Mouse (Mus musculus) forebrain, embryonic 15.5 days (tissue): ENCODE data around the gene Olfr15. TPM values are rescaled to one million over a fixed set of nuclear protein-coding genes. Genes with fewer than 3 reads are reported as not detected.
A peak's percentile ranks its signal among the peaks of the same experiment; 100 is the strongest.
"Not testable (repeated sequence)": the region's sequence is repeated elsewhere in the genome, so short reads cannot be mapped to it uniquely, and the experiment has no call there.

Experiments used
- ATAC-seq: fragments of 200-750 bp; cut with Nextera tagmentation; replicated peaks from 2 replicates; pipeline ENCODE4 v1.8.0; 2017; ENCODE audit warnings: mild to moderate bottlenecking, moderate TSS enrichment, moderate library complexity
- H3K27ac ChIP-seq: fragments of 300-500 bp; sonication (generic); replicated peaks from 2 replicates; pipeline ENCODE4 v1.5.1; 2015; ENCODE audit warnings: mild to moderate bottlenecking, inconsistent platforms
- H3K27me3 ChIP-seq: fragments of 300-500 bp; sonication (generic); 2 replicates; pipeline ENCODE4 v1.6.1; 2015; ENCODE audit warnings: inconsistent platforms
- H3K36me3 ChIP-seq: fragments of 300-500 bp; sonication (generic); 2 replicates; pipeline ENCODE4 v1.6.1; 2015; ENCODE audit warnings: mild to moderate bottlenecking, inconsistent platforms
- H3K4me1 ChIP-seq: fragments of 300-500 bp; sonication (generic); 2 replicates; pipeline ENCODE4 v1.6.1; 2015; ENCODE audit warnings: inconsistent platforms
- H3K4me2 ChIP-seq: fragments of 300-500 bp; sonication (generic); replicated peaks from 2 replicates; pipeline ENCODE4 v1.6.1; 2015; ENCODE audit warnings: mild to moderate bottlenecking, inconsistent platforms
- H3K4me3 ChIP-seq: fragments of 300-500 bp; sonication (generic); 2 replicates; pipeline ENCODE4 v1.5.1; 2015; ENCODE audit warnings: mild to moderate bottlenecking, inconsistent platforms
- H3K9ac ChIP-seq: fragments of 300-500 bp; sonication (generic); replicated peaks from 2 replicates; pipeline ENCODE4 v1.6.1; 2015; ENCODE audit warnings: mild to moderate bottlenecking, inconsistent platforms
- H3K9me3 ChIP-seq: fragments of 300-500 bp; sonication (generic); 2 replicates; pipeline ENCODE4 v1.6.1; 2016; ENCODE audit warnings: inconsistent platforms
- WGBS: fragments of 180-500 bp; shearing (Covaris S2); methylation state at CpG from one replicate; pipeline ENCODE4 v1.1.7; 2015; ENCODE audit warnings: mixed read lengths; 5-methylcytosine and 5-hydroxymethylcytosine counted together
- polyA plus RNA-seq: library from polyadenylated mRNA; unstranded; fragments of >200 nt; fragmentation: Nextera tagmentation; extraction: Ambion mirVana; gene quantifications from 2 replicates; pipeline ENCODE4 v1.2.1, GENCODE M21; 2015

The Olfr15 gene
- polyA plus RNA-seq, 1 experiment from 2014 or later: not detected

DNA sequence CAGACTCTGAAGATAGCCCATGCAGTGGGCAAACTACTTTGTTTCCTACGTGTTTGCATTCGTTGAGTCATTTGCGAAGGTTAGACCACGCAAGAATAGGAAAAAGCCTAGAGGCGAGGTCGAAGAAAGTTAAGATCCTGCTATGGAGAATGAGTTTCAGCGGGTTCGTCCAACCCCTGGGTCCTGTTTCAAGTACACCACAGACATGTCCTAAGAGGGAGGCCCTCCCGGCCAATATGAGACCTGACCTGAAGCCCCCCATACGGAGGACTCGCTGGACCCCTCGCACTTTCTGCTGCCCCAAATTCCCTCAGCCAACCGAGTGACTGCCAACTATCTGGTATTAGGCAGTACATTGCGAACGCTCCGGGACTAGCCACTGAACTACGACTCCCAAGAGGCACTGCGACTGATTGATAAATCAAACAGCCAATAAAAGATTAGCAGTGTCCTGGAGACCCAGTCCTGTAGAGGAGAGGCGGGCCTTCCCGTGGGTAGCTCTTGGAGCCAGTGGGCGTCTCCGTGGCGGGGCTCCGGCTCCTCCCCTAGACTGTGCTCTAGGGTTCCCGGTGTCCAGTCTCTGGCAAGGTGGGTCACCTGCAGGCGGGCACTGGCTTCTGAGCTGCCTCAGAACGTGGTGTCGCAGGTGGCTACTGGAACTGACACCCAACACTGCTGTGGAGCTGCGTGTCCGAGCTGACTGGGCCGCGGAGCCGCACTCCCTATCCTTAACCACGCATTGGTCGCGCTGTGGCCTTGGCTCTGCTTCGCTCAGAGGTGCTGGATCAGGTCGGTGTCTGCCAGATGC lies 16.2 kb downstream of the Olfr15 start, which contains the start of gene Zfp174:
Gene Zfp174, plus strand, starts transcription at position 558 of the 808 bp plus-strand sequence.
- ATAC-seq: peak; percentile 99
- H3K4me3 ChIP-seq: peak within 1 kb of the TSS; percentile 65
- H3K4me1 ChIP-seq: peaks cover 21% of the 10 kb centered on the region
- H3K9ac ChIP-seq: peak within 1 kb of the TSS; percentile 70
- H3K27ac ChIP-seq: no peak within 1 kb of the TSS
- no peaks in the 10 kb centered on the region for H3K27me3 ChIP-seq
- no peaks in the 10 kb centered on the region for H3K9me3 ChIP-seq
- H3K4me2 ChIP-seq: peak within 1 kb of the TSS; percentile 68
- 4% methylated on average over 38 of the region's 38 CpGs for WGBS
- H3K36me3 ChIP-seq: no peaks in the 10 kb centered on the region

DNA sequence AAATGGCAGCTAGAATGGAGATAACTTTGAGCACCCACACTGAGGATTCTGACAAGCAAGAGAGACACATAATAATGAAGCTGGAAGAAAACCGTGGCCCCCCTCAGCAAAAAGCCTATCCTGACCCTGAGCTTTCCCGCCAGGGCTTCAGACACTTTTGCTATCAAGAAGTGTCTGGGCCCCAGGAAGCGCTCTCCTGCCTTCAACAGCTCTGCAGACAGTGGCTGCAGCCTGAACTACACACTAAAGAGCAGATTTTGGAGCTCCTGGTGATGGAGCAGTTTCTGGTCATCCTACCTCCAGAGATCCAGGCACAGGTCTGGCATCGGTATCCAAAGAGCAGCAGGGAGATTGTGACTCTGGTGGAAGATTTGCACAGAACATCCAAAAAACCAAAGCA lies 17.2 kb downstream of the Olfr15 start:
- WGBS: 69% methylated on average over 4 of the region's 4 CpGs
- ATAC-seq: no peak
- H3K4me1 ChIP-seq: peaks cover 21% of the 10 kb centered on the region

DNA sequence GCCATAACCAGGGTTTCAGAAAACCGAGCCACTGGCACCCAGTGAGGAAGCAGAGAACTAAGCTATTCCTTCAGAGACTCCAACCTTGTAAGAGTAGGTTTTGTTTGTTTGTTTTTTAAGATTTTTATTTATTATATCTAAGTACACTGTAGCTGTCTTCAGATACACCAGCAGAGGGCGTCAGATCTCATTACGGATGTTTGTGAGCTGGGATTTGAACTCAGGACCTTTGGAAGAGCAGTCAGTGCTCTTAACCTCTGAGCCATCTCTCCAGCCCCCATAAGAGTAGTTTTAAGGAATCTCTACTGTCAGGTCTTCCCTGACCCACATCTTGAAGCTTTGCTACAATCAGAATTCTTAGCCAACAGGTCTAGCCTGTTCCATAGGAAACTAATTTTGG lies 17.7 kb downstream of the Olfr15 start:
- Histone ChIP-seq H3K27ac (no peak overlapping the region), H3K9me3 (no peaks in the 10 kb centered on the region), H3K4me3 (no peak overlapping the region), H3K4me2 (no peak overlapping the region), H3K9ac (no peak overlapping the region), H3K27me3 (no peaks in the 10 kb centered on the region), H3K36me3 (no peaks in the 10 kb centered on the region), H3K4me1 (peaks cover 21% of the 10 kb centered on the region)
- 78% methylated on average over 3 of the region's 3 CpGs for WGBS
- ATAC-seq: no peak

More for the DNA sequence above, 17.2 kb downstream of the Olfr15 start:
- Histone ChIP-seq H3K36me3 (no peaks in the 10 kb centered on the region), H3K4me2 (peak overlapping the region; percentile 68), H3K27ac (no peak overlapping the region), H3K27me3 (no peaks in the 10 kb centered on the region), H3K9me3 (no peaks in the 10 kb centered on the region), H3K9ac (peak overlapping the region; percentile 70; the same call in 1 of the 2 replicates), H3K4me3 (peak overlapping the region; percentile 65)

DNA sequence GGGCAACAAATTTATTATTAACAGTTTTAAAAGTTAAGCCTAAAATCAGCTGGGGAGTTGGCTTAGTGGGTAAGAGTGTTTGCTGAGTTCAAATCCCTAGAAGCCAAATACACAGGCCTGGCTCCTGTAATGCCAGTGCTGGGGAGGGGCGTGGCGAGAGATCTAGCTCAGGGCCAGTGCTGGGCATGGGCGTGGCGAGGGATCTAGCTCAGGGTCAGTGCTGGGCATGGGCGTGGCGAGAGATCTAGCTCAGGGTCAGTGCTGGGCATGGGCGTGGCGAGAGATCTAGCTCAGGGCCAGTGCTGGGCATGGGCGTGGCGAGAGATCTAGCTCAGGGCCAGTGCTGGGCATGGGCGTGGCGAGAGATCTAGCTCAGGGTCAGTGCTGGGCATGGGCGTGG lies 20.6 kb downstream of the Olfr15 start:
- H3K9me3 ChIP-seq, H3K4me3 ChIP-seq, ATAC-seq, H3K36me3 ChIP-seq, H3K27me3 ChIP-seq, H3K4me2 ChIP-seq, H3K9ac ChIP-seq, H3K27ac ChIP-seq: not testable (repeated sequence)
- 88% methylated on average over 13 of the region's 13 CpGs for WGBS
- H3K4me1 ChIP-seq: peaks cover 21% of the 10 kb centered on the region

DNA sequence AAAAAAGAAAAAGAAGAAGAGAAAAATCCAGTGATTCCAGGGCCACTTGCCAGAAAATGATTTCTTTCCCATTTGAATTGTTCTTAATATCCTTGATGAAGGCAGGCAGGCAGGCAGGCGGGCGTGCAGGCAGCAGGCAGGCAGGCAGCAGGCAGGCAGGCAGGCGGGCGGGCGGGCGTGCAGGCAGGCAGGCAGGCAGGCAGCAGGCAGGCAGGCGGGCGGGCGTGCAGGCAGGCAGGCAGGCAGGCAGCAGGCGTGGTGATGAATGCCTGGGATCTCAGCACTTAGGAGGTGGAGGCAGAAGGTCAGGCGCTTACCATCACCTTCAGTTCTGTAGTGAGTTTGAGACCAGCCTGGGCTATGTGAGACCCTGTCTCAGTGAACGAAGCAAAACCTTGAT lies 21.9 kb downstream of the Olfr15 start:
- H3K4me2 ChIP-seq: no peak overlapping the region
- no peak overlapping the region for H3K9ac ChIP-seq
- no peak overlapping the region for H3K27ac ChIP-seq
- no peaks in the 10 kb centered on the region for H3K27me3 ChIP-seq
- no peaks in the 10 kb centered on the region for H3K36me3 ChIP-seq
- no peak overlapping the region for H3K4me3 ChIP-seq
- ATAC-seq: no peak
- WGBS: 43% methylated on average over 12 of the region's 12 CpGs
- peaks cover 16% of the 10 kb centered on the region for H3K4me1 ChIP-seq
- H3K9me3 ChIP-seq: no peaks in the 10 kb centered on the region

DNA sequence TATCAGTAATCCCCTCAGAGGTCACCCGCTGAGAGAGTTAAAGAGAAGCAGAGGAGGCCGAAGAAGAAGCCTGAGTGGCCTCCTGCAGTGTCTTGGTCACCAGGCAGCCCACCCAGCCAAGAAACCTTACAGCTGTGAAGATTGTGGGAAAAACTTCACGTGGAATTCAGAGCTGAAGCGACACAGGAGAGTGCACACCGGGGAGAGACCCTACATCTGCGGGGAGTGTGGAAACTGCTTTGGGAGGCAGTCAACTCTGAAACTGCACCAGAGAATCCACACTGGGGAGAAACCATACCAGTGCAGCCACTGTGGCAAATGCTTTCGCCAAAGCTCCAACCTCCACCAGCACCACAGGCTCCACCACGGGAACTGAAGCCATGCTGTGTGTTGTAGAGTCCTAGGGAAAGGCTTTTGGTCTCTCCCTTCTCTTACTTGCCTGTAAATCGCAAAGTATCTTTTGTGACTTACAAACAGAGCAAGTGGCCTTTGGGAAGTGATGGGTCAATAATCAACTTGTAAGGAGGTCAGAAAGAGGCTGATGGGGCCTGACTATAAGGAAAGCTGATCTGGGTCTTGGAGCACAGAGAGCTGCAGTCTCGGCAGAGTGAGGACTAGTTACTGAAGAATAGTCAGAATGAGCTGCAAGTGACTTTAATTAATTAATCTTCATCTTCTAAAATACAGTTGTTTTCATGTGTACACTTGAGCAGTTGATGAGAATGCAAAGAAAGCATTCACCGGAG lies 23.9 kb downstream of the Olfr15 start:
- no peak overlapping the region for H3K4me2 ChIP-seq
- H3K4me3 ChIP-seq: no peak overlapping the region
- ATAC-seq: no peak
- no peak overlapping the region for H3K27ac ChIP-seq
- no peaks in the 10 kb centered on the region for H3K27me3 ChIP-seq
- no peak overlapping the region for H3K9ac ChIP-seq
- no peaks in the 10 kb centered on the region for H3K4me1 ChIP-seq
- no peaks in the 10 kb centered on the region for H3K36me3 ChIP-seq
- no peaks in the 10 kb centered on the region for H3K9me3 ChIP-seq
- 50% methylated on average over 11 of the region's 11 CpGs for WGBS

DNA sequence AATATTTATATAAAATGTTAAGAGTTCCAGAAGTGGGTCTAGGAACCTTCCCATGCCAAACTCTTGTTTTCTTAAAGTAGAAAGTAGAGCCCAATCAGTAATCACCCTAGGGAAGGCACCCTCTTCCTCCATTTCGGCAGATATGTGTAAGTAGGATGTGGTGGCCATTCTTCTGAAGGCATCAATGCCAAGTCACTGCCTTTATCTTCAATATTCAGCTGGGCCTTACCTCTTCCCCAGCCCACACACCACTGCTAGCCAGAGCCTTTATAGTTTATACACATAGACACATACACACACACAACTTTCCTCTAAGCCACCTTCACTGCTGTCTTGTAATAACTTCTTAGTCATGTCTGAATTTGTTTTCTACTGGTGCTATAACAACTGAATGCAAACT lies 25.1 kb downstream of the Olfr15 start:
- H3K4me1 ChIP-seq: no peaks in the 10 kb centered on the region
- 91% methylated on average over 1 of the region's 1 CpGs for WGBS

DNA sequence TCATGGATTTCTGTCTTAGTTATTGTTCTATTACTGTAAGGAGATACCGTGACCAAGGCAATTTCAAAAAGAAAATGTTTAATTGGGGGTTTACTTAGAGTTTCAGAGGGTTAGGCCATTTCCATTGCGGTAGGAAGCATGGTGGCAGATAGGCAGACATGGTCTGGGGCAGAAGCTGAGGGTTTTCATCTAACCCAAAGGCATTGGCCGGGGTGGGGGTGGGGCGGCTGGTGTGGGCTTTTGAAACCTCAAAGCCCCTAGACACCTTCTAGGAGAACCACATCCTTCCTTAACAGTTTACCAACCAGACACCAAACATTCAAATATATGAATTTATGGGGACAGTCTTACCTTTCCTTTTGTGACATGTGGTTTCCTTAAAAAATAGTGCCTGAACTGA lies 28.6 kb downstream of the Olfr15 start:
- 90% methylated on average over 4 of the region's 4 CpGs for WGBS
- Histone ChIP-seq H3K4me1 (no peaks in the 10 kb centered on the region), H3K4me3 (no peak overlapping the region), H3K27ac (no peak overlapping the region), H3K4me2 (no peak overlapping the region), H3K36me3 (peaks cover 27% of the 10 kb centered on the region), H3K9ac (no peak overlapping the region), H3K27me3 (no peaks in the 10 kb centered on the region), H3K9me3 (no peaks in the 10 kb centered on the region)
- no peak for ATAC-seq

More for the DNA sequence above, 25.1 kb downstream of the Olfr15 start:
- no peak overlapping the region for H3K4me2 ChIP-seq
- ATAC-seq: no peak
- no peaks in the 10 kb centered on the region for H3K27me3 ChIP-seq
- no peak overlapping the region for H3K9ac ChIP-seq
- no peak overlapping the region for H3K27ac ChIP-seq
- no peak overlapping the region for H3K4me3 ChIP-seq
- H3K36me3 ChIP-seq: peaks cover 7% of the 10 kb centered on the region
- H3K9me3 ChIP-seq: no peaks in the 10 kb centered on the region

DNA sequence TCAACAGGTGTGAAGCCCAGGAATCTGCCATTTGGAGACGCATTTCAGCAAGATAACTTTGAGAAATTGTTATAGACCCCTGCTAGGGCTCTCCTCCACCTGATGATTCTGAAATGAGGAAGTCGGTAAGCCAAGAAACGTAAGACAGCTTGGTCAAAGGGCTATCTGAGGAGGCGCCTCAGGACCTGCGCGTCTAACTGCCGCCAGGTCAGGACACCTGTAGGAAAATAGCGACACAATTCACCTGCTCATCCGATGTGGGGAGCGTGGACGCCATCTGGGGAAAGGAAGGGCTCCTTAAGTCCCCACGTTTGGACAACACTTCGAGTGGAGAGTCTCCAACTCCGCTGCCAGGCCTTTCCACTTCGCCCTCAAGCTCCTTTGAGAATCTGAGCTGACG lies 41.1 kb downstream of the Olfr15 start:
- WGBS: under 1% methylated on average over 16 of the region's 16 CpGs

DNA sequence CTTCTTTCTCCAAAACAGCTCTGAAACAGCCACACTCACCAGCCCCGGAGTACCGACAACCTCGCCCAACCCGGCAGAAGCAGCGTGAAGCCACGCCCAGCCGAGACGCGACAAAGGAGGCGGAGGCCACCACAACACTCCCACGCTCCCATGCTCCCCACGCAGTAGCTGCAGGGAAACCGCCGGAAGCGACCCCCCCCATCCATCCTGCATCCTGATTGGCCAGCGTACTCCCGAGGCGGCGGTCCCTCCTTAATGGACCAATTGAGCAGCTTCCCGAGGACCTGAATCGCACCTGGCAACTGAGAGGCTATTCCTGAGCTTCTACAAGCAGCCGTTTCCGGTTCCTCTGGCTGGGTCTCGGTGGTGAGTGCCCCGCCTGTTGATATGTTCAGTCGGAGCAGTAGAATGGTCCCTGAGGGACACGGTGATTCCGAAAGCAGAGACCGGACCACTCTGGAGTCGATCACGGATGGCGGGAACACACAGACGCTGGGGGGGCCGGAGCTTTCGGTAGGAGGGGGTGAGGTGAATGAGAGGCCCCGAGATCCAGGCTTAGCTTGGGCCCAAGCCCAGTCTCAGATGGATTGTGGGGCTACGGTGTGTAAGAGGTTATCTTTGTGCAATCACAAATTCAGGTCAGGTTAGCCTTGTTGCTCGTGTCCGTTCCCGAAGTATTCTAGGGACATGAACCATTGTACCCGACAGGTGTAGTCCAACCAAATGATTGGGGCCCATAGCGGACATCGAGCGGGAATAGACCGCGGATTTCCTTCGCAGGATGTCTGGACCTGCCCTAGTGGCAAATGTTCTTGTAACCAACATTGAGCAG lies 41.8 kb downstream of the Olfr15 start, which contains the start of gene Naa60:
Gene Naa60, plus strand, starts transcription at position 160 of the 832 bp plus-strand sequence.
- H3K36me3 ChIP-seq: peaks cover 11% of the 10 kb centered on the region; the same call in 1 of the 2 replicates
- ATAC-seq: peak; percentile 97
- WGBS: 5% methylated on average over 47 of the region's 47 CpGs
- H3K9me3 ChIP-seq: no peaks in the 10 kb centered on the region
- H3K27ac ChIP-seq: peak within 1 kb of the TSS; percentile 8
- H3K4me1 ChIP-seq: peaks cover 16% of the 10 kb centered on the region
- no peaks in the 10 kb centered on the region for H3K27me3 ChIP-seq
- H3K4me2 ChIP-seq: peak within 1 kb of the TSS; percentile 81
- H3K9ac ChIP-seq: peak within 1 kb of the TSS; percentile 67
- peak within 1 kb of the TSS; percentile 65 for H3K4me3 ChIP-seq

More for the DNA sequence above, 41.1 kb downstream of the Olfr15 start:
- peaks cover 16% of the 10 kb centered on the region for H3K4me1 ChIP-seq
- H3K27me3 ChIP-seq: no peaks in the 10 kb centered on the region
- peak overlapping the region; percentile 67 for H3K9ac ChIP-seq
- ATAC-seq: no peak; the same call in 1 of the 2 replicates
- peak overlapping the region; percentile 8 for H3K27ac ChIP-seq
- H3K9me3 ChIP-seq: no peaks in the 10 kb centered on the region
- H3K4me3 ChIP-seq: peak overlapping the region; percentile 65
- peak overlapping the region; percentile 81 for H3K4me2 ChIP-seq
- H3K36me3 ChIP-seq: peaks cover 11% of the 10 kb centered on the region; the same call in 1 of the 2 replicates

DNA sequence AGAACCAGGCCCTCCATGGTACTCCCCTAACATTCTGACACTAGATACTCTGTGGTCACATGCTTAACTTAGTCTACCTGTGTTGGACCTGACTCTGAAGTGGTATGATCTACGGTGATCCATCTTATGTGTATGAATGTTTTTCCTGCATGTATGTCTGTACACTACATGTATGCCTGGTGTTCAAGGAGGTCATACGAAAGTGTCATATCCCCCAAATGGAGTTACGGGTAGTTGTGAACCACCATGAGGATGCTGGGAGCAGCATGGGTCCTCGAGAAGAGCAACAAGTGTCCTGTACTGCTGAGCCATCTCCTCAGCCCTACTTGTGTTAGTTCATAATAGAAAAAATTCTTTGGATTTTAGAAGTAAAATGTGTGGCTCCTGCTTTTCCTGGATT lies 45.7 kb downstream of the Olfr15 start:
- 92% methylated on average over 4 of the region's 4 CpGs for WGBS
- no peak for ATAC-seq
- H3K36me3 ChIP-seq: peaks cover 11% of the 10 kb centered on the region; the same call in 1 of the 2 replicates

More for the DNA sequence above, 45.7 kb downstream of the Olfr15 start:
- H3K27ac ChIP-seq: no peak overlapping the region
- no peak overlapping the region for H3K4me3 ChIP-seq
- H3K9ac ChIP-seq: no peak overlapping the region
- H3K4me1 ChIP-seq: peaks cover 13% of the 10 kb centered on the region
- no peaks in the 10 kb centered on the region for H3K27me3 ChIP-seq
- no peaks in the 10 kb centered on the region for H3K9me3 ChIP-seq
- no peak overlapping the region for H3K4me2 ChIP-seq
